Mouse (Mus musculus) embryonic facial prominence, embryonic 11.5 days (tissue): ENCODE results near the gene Sema5a. TPM values are rescaled to one million over a fixed set of nuclear protein-coding genes. Genes with fewer than 3 reads are reported as not detected.

Source experiments
- ATAC-seq: fragments of 200-750 bp; cut with Nextera tagmentation; replicated peaks from 2 replicates; pipeline ENCODE4 v1.8.0; 2017; ENCODE audit warnings: low read depth; ENCODE audit not compliant: insufficient number of reproducible peaks, low FRiP score, low TSS enrichment
- DNase-seq: peaks from one replicate; pipeline ENCODE4 v3.0.0-alpha.2; 2015; ENCODE audit warnings: low spot score
- H3K27ac ChIP-seq: fragments of 300-500 bp; sonication (generic); replicated peaks from 2 replicates; pipeline ENCODE4 v1.5.1; 2014; ENCODE audit warnings: mild to moderate bottlenecking, low read depth, low read length, control low read depth
- H3K27me3 ChIP-seq: fragments of 300-500 bp; sonication (generic); 2 replicates; pipeline ENCODE4 v1.6.1; 2014; ENCODE audit warnings: mild to moderate bottlenecking, low read length, moderate library complexity, mixed read lengths; ENCODE audit not compliant: control insufficient read depth, insufficient read depth
- H3K36me3 ChIP-seq: fragments of 300-500 bp; sonication (generic); replicated peaks from 2 replicates; pipeline ENCODE4 v1.6.1; 2014; ENCODE audit warnings: low read depth, mild to moderate bottlenecking, low read length, moderate library complexity, mixed read lengths; ENCODE audit not compliant: control insufficient read depth, insufficient read depth
- H3K4me1 ChIP-seq: fragments of 300-500 bp; sonication (generic); 2 replicates; pipeline ENCODE4 v1.6.1; 2014; ENCODE audit warnings: low read length, mixed read lengths; ENCODE audit not compliant: control insufficient read depth, insufficient read depth
- H3K4me2 ChIP-seq: fragments of 300-500 bp; sonication (generic); 2 replicates; pipeline ENCODE4 v1.6.1; 2014; ENCODE audit warnings: low read depth, mild to moderate bottlenecking, control low read depth, low read length, moderate library complexity
- H3K4me3 ChIP-seq: fragments of 300-500 bp; sonication (generic); 2 replicates; pipeline ENCODE4 v1.5.1; 2014; ENCODE audit warnings: low read depth, low read length, control low read depth
- H3K9ac ChIP-seq: fragments of 300-500 bp; sonication (generic); replicated peaks from 2 replicates; pipeline ENCODE4 v1.6.1; 2014; ENCODE audit warnings: mild to moderate bottlenecking, control low read depth, low read length
- H3K9me3 ChIP-seq: fragments of 300-500 bp; sonication (generic); replicated peaks from 2 replicates; pipeline ENCODE4 v1.6.1; 2016; ENCODE audit warnings: mild to moderate bottlenecking, low read length, inconsistent platforms, mixed read lengths; ENCODE audit not compliant: control insufficient read depth
- WGBS: fragments of 180-500 bp; shearing (Covaris S2); extraction: QIAGEN DNeasy Blood & Tissue Kit; methylation state at CpG from one replicate; pipeline ENCODE4 v1.1.7; 2014; 5-methylcytosine and 5-hydroxymethylcytosine counted together
- polyA plus RNA-seq: library from polyadenylated mRNA; unstranded; fragments of >200 nt; fragmentation: Nextera tagmentation; extraction: Ambion mirVana; gene quantifications from 2 replicates; pipeline ENCODE4 v1.2.1, GENCODE M21; 2014

Sema5a gene
- polyA plus RNA-seq, 1 experiment from 2014 or later = 20.2 TPM

- no peaks in the 10 kb centered on the region for H3K36me3 ChIP-seq
- no peak overlapping the region for H3K9ac ChIP-seq
- no peaks in the 10 kb centered on the region for H3K27me3 ChIP-seq
- peaks cover 4% of the 10 kb centered on the region; the same call in 1 of the 2 replicates for H3K4me1 ChIP-seq
- H3K9me3 ChIP-seq = no peaks in the 10 kb centered on the region
- no peak for ATAC-seq
- no peak overlapping the region for H3K27ac ChIP-seq
- 90% methylated on average over 6 of the region's 6 CpGs for WGBS
- H3K4me3 ChIP-seq = no peak overlapping the region
- no peak for DNase-seq
- H3K4me2 ChIP-seq = no peak overlapping the region
Observed at GRCm38 (mm10) chr15:32241666-32242065, 2.9 kb upstream of the Sema5a start.

GRCm38 (mm10) chr15:32243096-32243785, 1.4 kb upstream of the Sema5a start:
- Histone ChIP-seq H3K9me3 (no peaks in the 10 kb centered on the region), H3K4me3 (peak overlapping the region; percentile 53), H3K4me1 (peaks cover 4% of the 10 kb centered on the region; the same call in 1 of the 2 replicates), H3K9ac (no peak overlapping the region), H3K4me2 (peak overlapping the region; percentile 94), H3K27ac (no peak overlapping the region), H3K36me3 (no peaks in the 10 kb centered on the region), H3K27me3 (no peaks in the 10 kb centered on the region)
- no peak for ATAC-seq
- WGBS = 64% methylated on average over 12 of the region's 12 CpGs
- no peak for DNase-seq

DNA sequence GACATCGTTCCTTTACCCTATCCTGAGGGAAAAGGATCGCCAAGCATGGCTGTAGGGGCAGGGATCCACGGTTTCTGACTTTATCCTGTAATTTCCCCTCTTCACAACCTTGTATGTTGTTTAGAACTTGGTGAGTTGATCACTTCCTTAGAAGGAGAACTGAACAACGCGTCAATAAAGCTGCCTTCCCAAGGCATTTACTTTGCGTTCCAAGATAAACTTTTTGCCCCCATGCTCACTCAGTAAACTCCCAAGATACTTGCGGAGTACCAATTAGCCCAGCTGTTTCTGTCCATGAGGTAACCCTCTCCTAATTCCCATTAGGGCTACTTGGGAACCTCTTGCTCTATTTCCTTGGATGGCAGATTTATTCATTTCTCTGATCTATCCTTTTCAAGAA, 786 bp upstream of the Sema5a start:
- Histone ChIP-seq H3K36me3 (no peaks in the 10 kb centered on the region), H3K4me3 (peak overlapping the region; percentile 53), H3K9me3 (no peaks in the 10 kb centered on the region), H3K4me1 (peaks cover 4% of the 10 kb centered on the region; the same call in 1 of the 2 replicates), H3K4me2 (peak overlapping the region; percentile 94), H3K27me3 (no peaks in the 10 kb centered on the region), H3K27ac (no peak overlapping the region), H3K9ac (peak overlapping the region; percentile 54)
- ATAC-seq (no peak), DNase-seq (no peak)
- WGBS = 53% methylated on average over 7 of the region's 7 CpGs

DNA sequence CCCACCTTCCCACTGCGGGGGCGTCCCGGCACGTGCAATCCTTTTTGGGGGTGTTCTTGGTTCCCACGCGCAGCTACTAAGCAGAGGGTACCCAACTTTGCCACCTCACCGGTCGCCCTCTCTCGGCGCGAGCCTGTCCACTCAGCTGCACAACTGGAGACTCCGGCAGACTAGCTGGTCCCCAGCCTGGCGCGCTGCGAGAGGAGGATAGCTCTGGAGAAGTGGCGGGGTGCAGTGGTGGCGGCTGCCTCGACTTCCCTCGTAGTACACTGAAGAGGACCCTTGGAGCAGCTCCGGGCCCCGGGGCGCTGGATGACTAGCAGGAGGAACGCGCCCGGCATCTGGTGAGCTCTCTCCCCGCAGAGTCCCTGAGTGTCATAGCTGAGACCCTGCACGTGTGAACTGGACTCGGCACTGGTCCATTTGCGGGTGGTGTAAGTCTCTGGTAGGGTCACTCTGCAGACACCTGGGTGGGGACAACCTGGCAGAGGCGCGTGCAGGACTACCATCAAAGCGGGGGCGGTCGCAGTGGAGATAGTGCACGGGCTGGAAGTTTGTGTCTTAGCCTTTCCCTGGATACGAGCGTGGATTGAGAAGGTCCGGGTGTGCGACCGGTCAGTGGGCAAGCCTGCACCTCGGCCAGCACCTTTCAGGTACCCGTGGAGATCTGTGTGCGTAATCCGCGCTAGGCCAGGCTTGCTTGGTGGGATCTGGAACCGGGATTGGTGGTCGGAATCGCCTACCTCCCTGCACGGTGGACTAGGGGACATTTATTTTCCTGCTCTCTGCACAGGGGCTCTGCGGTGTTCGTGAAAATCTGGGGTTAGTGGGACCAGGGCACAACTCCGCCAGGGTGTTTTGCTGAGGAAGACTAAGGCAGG, 586 bp downstream of the Sema5a start:
- Histone ChIP-seq H3K27ac (peak overlapping the region; percentile 38; the same call in 1 of the 2 replicates), H3K27me3 (no peaks in the 10 kb centered on the region), H3K9ac (peak overlapping the region; percentile 74), H3K36me3 (no peaks in the 10 kb centered on the region), H3K4me2 (peak overlapping the region; percentile 94), H3K9me3 (no peaks in the 10 kb centered on the region), H3K4me1 (peaks cover 4% of the 10 kb centered on the region; the same call in 1 of the 2 replicates), H3K4me3 (peak overlapping the region; percentile 53)
- under 1% methylated on average over 52 of the region's 52 CpGs for WGBS
- DNase-seq (peak; percentile 39), ATAC-seq (peak; percentile 71)

- ATAC-seq (peak; percentile 46; the same call in 1 of the 2 replicates), DNase-seq (peak; percentile 93)
- no peaks in the 10 kb centered on the region for H3K9me3 ChIP-seq
- no peaks in the 10 kb centered on the region for H3K36me3 ChIP-seq
- under 1% methylated on average over 47 of the region's 47 CpGs for WGBS
- no peaks in the 10 kb centered on the region for H3K27me3 ChIP-seq
- no peak overlapping the region; the same call in 1 of the 2 replicates for H3K27ac ChIP-seq
- H3K4me1 ChIP-seq = peaks cover 4% of the 10 kb centered on the region; the same call in 1 of the 2 replicates
- peak overlapping the region; percentile 94 for H3K4me2 ChIP-seq
- H3K9ac ChIP-seq = peak overlapping the region; percentile 74
- H3K4me3 ChIP-seq = peak overlapping the region; percentile 53
Observed at GRCm38 (mm10) chr15:32245837-32246670, 1.4 kb downstream of the Sema5a start.

DNA sequence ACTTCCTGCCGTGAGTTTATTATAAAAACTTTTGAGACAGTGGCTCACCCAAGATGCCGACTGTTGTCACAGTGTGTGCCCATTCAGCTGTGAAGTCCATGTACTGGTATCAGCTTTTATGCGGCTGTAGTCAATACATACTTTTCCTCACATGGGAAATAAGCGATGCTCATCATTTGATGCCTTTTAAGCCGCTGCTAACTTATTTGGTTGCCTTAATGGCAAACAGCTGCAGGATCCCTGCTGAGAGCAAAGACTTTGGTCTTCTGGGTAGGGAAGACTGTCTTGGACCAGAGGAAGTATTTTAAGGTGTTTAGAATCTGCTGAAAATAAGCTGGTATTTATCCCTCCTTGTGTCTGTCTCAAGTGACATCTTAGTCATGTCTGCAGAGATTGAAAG, 2.7 kb downstream of the Sema5a start:
- peak; percentile 50 for DNase-seq

DNA sequence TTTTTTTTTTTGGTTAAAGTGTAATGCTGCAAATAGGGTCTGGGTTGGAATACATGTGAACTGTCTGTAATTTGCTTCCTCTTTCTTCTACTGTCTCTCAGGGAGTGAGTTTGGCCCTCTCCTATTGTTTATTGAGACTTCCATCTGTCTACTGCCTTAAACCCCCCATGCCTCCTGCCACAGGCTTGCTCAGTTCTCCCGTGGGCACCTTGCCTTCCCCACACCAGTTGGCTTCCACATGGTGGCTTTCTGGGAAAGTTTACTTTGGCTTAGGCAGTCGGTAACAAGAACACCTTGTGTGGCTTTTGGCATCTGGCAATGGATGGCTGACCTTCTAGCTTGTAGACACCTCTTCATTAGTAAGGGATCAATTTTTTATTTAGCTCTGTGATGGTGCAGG, 10.2 kb downstream of the Sema5a start:
- H3K4me2 ChIP-seq = no peak overlapping the region
- H3K9me3 ChIP-seq = no peaks in the 10 kb centered on the region
- no peak overlapping the region for H3K27ac ChIP-seq
- no peaks in the 10 kb centered on the region for H3K4me1 ChIP-seq
- H3K27me3 ChIP-seq = no peaks in the 10 kb centered on the region
- H3K4me3 ChIP-seq = no peak overlapping the region
- 64% methylated on average over 2 of the region's 2 CpGs for WGBS
- ATAC-seq = no peak
- H3K36me3 ChIP-seq = no peaks in the 10 kb centered on the region
- DNase-seq = no peak
- H3K9ac ChIP-seq = no peak overlapping the region

More for the DNA sequence above, 2.7 kb downstream of the Sema5a start:
- Histone ChIP-seq H3K9me3 (no peaks in the 10 kb centered on the region), H3K4me1 (peaks cover 4% of the 10 kb centered on the region; the same call in 1 of the 2 replicates), H3K4me2 (peak overlapping the region; percentile 94), H3K36me3 (no peaks in the 10 kb centered on the region), H3K4me3 (peak overlapping the region; percentile 53), H3K9ac (no peak overlapping the region), H3K27me3 (no peaks in the 10 kb centered on the region), H3K27ac (no peak overlapping the region)
- no peak for ATAC-seq
- WGBS = 23% methylated on average over 5 of the region's 5 CpGs
